Mouse (Mus musculus): ENCODE results near the gene Adamtsl1. TPM values are rescaled to one million over a fixed set of nuclear protein-coding genes. Genes with fewer than 3 reads are reported as not detected.

The Adamtsl1 gene
- polyA plus RNA-seq, 1 experiment from 2014 or later, result 3.1 TPM

GRCm38 (mm10) chr4:85740478-85740877, 226.5 kb downstream of the Adamtsl1 start:
- H3K36me3 ChIP-seq (ENCODE audit: control insufficient read depth, insufficient read depth), result no peaks in the 10 kb centered on the region
- TF ChIP-seq CTCF (IDR thresholded peaks at IDR 0.05; ENCODE audit: low read depth), result no peak
- no peaks in the 10 kb centered on the region for H3K27me3 ChIP-seq (replicated peaks; ENCODE audit: control insufficient read depth, insufficient read depth, low read length)
- no peak overlapping the region for H3K4me3 ChIP-seq (ENCODE audit: low read depth, low read length)
- no peak overlapping the region for H3K4me2 ChIP-seq (replicated peaks; ENCODE audit: low read depth)
- no peak overlapping the region for H3K9ac ChIP-seq (ENCODE audit: low read depth, low read length)
- no peak for ATAC-seq
- no peaks in the 10 kb centered on the region for H3K9me3 ChIP-seq (ENCODE audit: control insufficient read depth)
- 54% methylated on average over 4 of the region's 4 CpGs for WGBS
- no peak overlapping the region for H3K27ac ChIP-seq (ENCODE audit: low read depth, low read length)
- no peaks in the 10 kb centered on the region for H3K4me1 ChIP-seq (replicated peaks; ENCODE audit: control insufficient read depth, insufficient read depth, low read length)

- no peak overlapping the region for H3K9ac ChIP-seq (ENCODE audit: low read depth, low read length)
- WGBS, result 13% methylated on average over 3 of the region's 3 CpGs
- no peak overlapping the region for H3K27ac ChIP-seq (ENCODE audit: low read depth, low read length)
- H3K36me3 ChIP-seq (ENCODE audit: control insufficient read depth, insufficient read depth), result no peaks in the 10 kb centered on the region
- no peak overlapping the region for H3K4me3 ChIP-seq (ENCODE audit: low read depth, low read length)
- no peaks in the 10 kb centered on the region for H3K9me3 ChIP-seq (ENCODE audit: control insufficient read depth)
- no peaks in the 10 kb centered on the region for H3K27me3 ChIP-seq (replicated peaks; ENCODE audit: control insufficient read depth, insufficient read depth, low read length)
- ATAC-seq, result no peak
- no peak overlapping the region for H3K4me2 ChIP-seq (replicated peaks; ENCODE audit: low read depth)
- no peak for TF ChIP-seq CTCF (IDR thresholded peaks at IDR 0.05; ENCODE audit: low read depth)
- H3K4me1 ChIP-seq (replicated peaks; ENCODE audit: control insufficient read depth, insufficient read depth, low read length), result no peaks in the 10 kb centered on the region
These were observed 227.9 kb downstream of the Adamtsl1 start for GRCm38 (mm10) chr4:85741825-85742391.

- Histone ChIP-seq H3K36me3 (ENCODE audit: control insufficient read depth, insufficient read depth) (no peaks in the 10 kb centered on the region), H3K4me3 (ENCODE audit: low read depth, low read length) (no peak overlapping the region), H3K27ac (ENCODE audit: low read depth, low read length) (no peak overlapping the region), H3K4me1 (replicated peaks; ENCODE audit: control insufficient read depth, insufficient read depth, low read length) (no peaks in the 10 kb centered on the region), H3K4me2 (replicated peaks; ENCODE audit: low read depth) (no peak overlapping the region), H3K9ac (ENCODE audit: low read depth, low read length) (no peak overlapping the region), H3K9me3 (ENCODE audit: control insufficient read depth) (no peaks in the 10 kb centered on the region), H3K27me3 (replicated peaks; ENCODE audit: control insufficient read depth, insufficient read depth, low read length) (no peaks in the 10 kb centered on the region)
- no peak for TF ChIP-seq CTCF (IDR thresholded peaks at IDR 0.05; ENCODE audit: low read depth)
- ATAC-seq, result no peak
- WGBS, result 47% methylated on average over 1 of the region's 1 CpGs
These were observed 229.5 kb downstream of the Adamtsl1 start for GRCm38 (mm10) chr4:85743427-85743826.

GRCm38 (mm10) chr4:85762684-85763083, 248.7 kb downstream of the Adamtsl1 start:
- H3K4me3 ChIP-seq (ENCODE audit: low read depth, low read length), result no peak overlapping the region
- no peaks in the 10 kb centered on the region for H3K27me3 ChIP-seq (replicated peaks; ENCODE audit: control insufficient read depth, insufficient read depth, low read length)
- no peak overlapping the region for H3K4me2 ChIP-seq (replicated peaks; ENCODE audit: low read depth)
- no peak overlapping the region for H3K9ac ChIP-seq (ENCODE audit: low read depth, low read length)
- no peak for TF ChIP-seq CTCF (IDR thresholded peaks at IDR 0.05; ENCODE audit: low read depth)
- H3K36me3 ChIP-seq (ENCODE audit: control insufficient read depth, insufficient read depth), result no peaks in the 10 kb centered on the region
- ATAC-seq, result no peak
- H3K27ac ChIP-seq (ENCODE audit: low read depth, low read length), result no peak overlapping the region
- no peaks in the 10 kb centered on the region for H3K4me1 ChIP-seq (replicated peaks; ENCODE audit: control insufficient read depth, insufficient read depth, low read length)
- no peaks in the 10 kb centered on the region for H3K9me3 ChIP-seq (ENCODE audit: control insufficient read depth)
- WGBS, result 93% methylated on average over 3 of the region's 3 CpGs

GRCm38 (mm10) chr4:85763161-85764014, 249.4 kb downstream of the Adamtsl1 start:
- Histone ChIP-seq H3K4me3 (ENCODE audit: low read depth, low read length) (no peak overlapping the region), H3K9me3 (ENCODE audit: control insufficient read depth) (no peaks in the 10 kb centered on the region), H3K36me3 (ENCODE audit: control insufficient read depth, insufficient read depth) (no peaks in the 10 kb centered on the region), H3K9ac (ENCODE audit: low read depth, low read length) (no peak overlapping the region), H3K4me1 (replicated peaks; ENCODE audit: control insufficient read depth, insufficient read depth, low read length) (no peaks in the 10 kb centered on the region), H3K27ac (ENCODE audit: low read depth, low read length) (no peak overlapping the region), H3K27me3 (replicated peaks; ENCODE audit: control insufficient read depth, insufficient read depth, low read length) (no peaks in the 10 kb centered on the region), H3K4me2 (replicated peaks; ENCODE audit: low read depth) (no peak overlapping the region)
- 89% methylated on average over 5 of the region's 5 CpGs for WGBS
- TF ChIP-seq CTCF (IDR thresholded peaks at IDR 0.05; ENCODE audit: low read depth), result no peak
- no peak for ATAC-seq

GRCm38 (mm10) chr4:85764015-85764450, 250.1 kb downstream of the Adamtsl1 start:
- H3K9ac ChIP-seq (ENCODE audit: low read depth, low read length), result no peak overlapping the region
- WGBS, result 76% methylated on average over 14 of the region's 14 CpGs
- no peaks in the 10 kb centered on the region for H3K4me1 ChIP-seq (replicated peaks; ENCODE audit: control insufficient read depth, insufficient read depth, low read length)
- no peaks in the 10 kb centered on the region for H3K9me3 ChIP-seq (ENCODE audit: control insufficient read depth)
- no peak overlapping the region for H3K27ac ChIP-seq (ENCODE audit: low read depth, low read length)
- H3K4me3 ChIP-seq (ENCODE audit: low read depth, low read length), result no peak overlapping the region
- no peaks in the 10 kb centered on the region for H3K27me3 ChIP-seq (replicated peaks; ENCODE audit: control insufficient read depth, insufficient read depth, low read length)
- H3K36me3 ChIP-seq (ENCODE audit: control insufficient read depth, insufficient read depth), result no peaks in the 10 kb centered on the region
- ATAC-seq, result no peak
- no peak for TF ChIP-seq CTCF (IDR thresholded peaks at IDR 0.05; ENCODE audit: low read depth)
- no peak overlapping the region for H3K4me2 ChIP-seq (replicated peaks; ENCODE audit: low read depth)

Data from intestine, postnatal 0 days (tissue).